Mouse (Mus musculus): ENCODE measurements at regions not wholly inside any gene's neighbourhood (a gene's known extent, or its start where the extent isn't known, plus 50 kb on each side); places are given as distances from the start of the nearest gene placed in this dataset.

DNA sequence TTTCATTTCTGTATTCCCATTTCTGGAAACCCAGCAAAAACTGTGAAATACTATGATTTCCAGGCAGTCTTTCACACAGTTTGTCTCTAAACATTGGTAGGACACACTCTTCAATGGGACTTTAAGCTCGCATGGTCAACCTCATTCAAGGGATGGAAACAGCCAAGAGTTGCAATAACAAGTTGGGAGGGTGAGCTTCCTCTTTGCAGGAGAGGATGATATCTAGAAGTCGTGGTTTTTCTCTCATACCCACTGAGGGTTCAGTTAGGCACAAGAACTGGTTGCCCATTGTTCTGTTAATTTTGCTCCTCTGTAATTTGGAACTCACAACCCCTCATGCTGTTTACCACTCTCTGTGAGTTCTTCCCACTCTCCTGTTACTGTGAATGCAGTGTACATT, 290.5 kb downstream of the Satb1 start:
- WGBS: 39% methylated on average over 2 of the region's 2 CpGs
- DNase-seq: no peak
- H3K27ac ChIP-seq (ENCODE audit: control insufficient read depth, insufficient read depth, low read length): no peak overlapping the region
- H3K27me3 ChIP-seq (ENCODE audit: control insufficient read depth, insufficient read depth, low read length): no peaks in the 10 kb centered on the region
- TF ChIP-seq POLR2A (IDR thresholded peaks at IDR 0.05; ENCODE audit: control insufficient read depth, extremely low read depth, insufficient read depth, low read length, poor library complexity) (no peak), CTCF (IDR thresholded peaks at IDR 0.05; ENCODE audit: borderline replicate concordance, control insufficient read depth, extremely low read depth, insufficient read depth, low read length, poor library complexity) (no peak)
- H3K4me3 ChIP-seq (ENCODE audit: control insufficient read depth, insufficient read depth, low read length): no peak overlapping the region
- H3K36me3 ChIP-seq (ENCODE audit: control insufficient read depth, insufficient read depth, low read length): no peaks in the 10 kb centered on the region
- H3K4me1 ChIP-seq (replicated peaks; ENCODE audit: control insufficient read depth, insufficient read depth, low read length): no peaks in the 10 kb centered on the region

DNA sequence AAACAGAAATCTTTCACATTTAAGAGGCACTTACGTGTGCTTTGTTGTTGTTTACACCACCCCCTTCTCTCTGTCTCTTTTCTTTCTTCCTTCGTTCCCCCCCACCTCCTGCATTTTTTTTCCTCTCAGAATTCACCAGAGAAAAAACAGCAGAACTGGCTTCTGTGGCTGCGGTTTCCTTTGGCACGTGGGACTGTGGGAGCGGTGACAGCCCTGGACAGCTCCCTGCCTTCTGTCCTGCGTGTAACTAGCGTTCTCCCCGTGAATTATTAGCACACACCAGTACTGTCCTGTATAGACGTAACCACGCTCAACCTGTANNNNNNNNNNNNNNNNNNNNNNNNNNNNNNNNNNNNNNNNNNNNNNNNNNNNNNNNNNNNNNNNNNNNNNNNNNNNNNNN, 298.4 kb downstream of the Satb1 start:
- WGBS: 22% methylated on average over 10 of the region's 10 CpGs
- H3K27ac ChIP-seq (ENCODE audit: control insufficient read depth, insufficient read depth, low read length): no peak overlapping the region
- H3K4me1 ChIP-seq (replicated peaks; ENCODE audit: control insufficient read depth, insufficient read depth, low read length): peaks cover 16% of the 10 kb centered on the region
- no peak overlapping the region for H3K4me3 ChIP-seq (ENCODE audit: control insufficient read depth, insufficient read depth, low read length)
- H3K36me3 ChIP-seq (ENCODE audit: control insufficient read depth, insufficient read depth, low read length): no peaks in the 10 kb centered on the region
- H3K27me3 ChIP-seq (ENCODE audit: control insufficient read depth, insufficient read depth, low read length): no peaks in the 10 kb centered on the region
- no peak for TF ChIP-seq CTCF (IDR thresholded peaks at IDR 0.05; ENCODE audit: borderline replicate concordance, control insufficient read depth, extremely low read depth, insufficient read depth, low read length, poor library complexity)
- no peak for TF ChIP-seq POLR2A (IDR thresholded peaks at IDR 0.05; ENCODE audit: control insufficient read depth, extremely low read depth, insufficient read depth, low read length, poor library complexity)
- no peak for DNase-seq

DNA sequence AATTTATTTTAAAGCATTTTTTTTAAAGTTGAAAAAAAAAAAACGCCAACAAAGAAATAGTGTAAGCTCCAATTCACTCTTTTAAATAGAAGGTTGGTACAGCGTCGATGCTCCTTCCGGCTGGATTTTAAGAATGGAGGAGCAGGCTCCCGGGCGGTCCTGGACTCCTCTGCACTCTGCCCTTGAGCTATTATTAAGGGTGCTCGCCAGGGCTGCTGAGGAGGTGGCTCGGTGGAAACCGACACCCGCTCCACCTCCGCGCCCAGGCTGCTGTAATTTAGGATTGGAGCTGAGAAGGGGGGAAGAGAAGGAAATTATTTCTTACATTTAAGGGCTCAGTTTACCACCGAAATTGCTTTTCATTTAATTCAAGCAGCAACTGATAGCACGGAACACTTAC, 298.8 kb downstream of the Satb1 start:
- TF ChIP-seq CTCF (IDR thresholded peaks at IDR 0.05; ENCODE audit: borderline replicate concordance, control insufficient read depth, extremely low read depth, insufficient read depth, low read length, poor library complexity) (no peak), POLR2A (IDR thresholded peaks at IDR 0.05; ENCODE audit: control insufficient read depth, extremely low read depth, insufficient read depth, low read length, poor library complexity) (no peak)
- Histone ChIP-seq H3K4me3 (ENCODE audit: control insufficient read depth, insufficient read depth, low read length) (peak overlapping the region; percentile 35), H3K4me1 (replicated peaks; ENCODE audit: control insufficient read depth, insufficient read depth, low read length) (peaks cover 16% of the 10 kb centered on the region), H3K27me3 (ENCODE audit: control insufficient read depth, insufficient read depth, low read length) (no peaks in the 10 kb centered on the region), H3K27ac (ENCODE audit: control insufficient read depth, insufficient read depth, low read length) (no peak overlapping the region), H3K36me3 (ENCODE audit: control insufficient read depth, insufficient read depth, low read length) (no peaks in the 10 kb centered on the region)
- 41% methylated on average over 14 of the region's 14 CpGs for WGBS
- DNase-seq: no peak

DNA sequence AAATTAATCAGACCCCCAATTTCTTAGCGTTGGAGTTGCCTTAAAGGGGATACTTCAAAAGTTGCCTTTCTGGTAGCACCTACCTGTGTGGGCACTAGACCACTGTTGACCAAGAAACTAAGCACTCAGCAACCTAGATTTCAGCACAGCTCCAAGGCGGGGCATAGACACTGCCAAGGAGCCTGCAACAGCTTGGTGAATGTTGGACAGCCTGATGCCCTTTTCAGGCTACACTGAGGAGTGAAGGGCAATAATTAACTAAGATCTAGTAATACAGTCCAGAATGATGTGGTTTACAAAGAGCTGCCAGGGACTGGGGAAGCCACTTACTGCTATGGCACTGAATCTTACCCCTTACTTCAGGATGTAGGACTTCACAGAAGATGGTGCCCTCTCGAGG, 304.9 kb downstream of the Satb1 start:
- TF ChIP-seq CTCF (IDR thresholded peaks at IDR 0.05; ENCODE audit: borderline replicate concordance, control insufficient read depth, extremely low read depth, insufficient read depth, low read length, poor library complexity): no peak
- no peak for TF ChIP-seq POLR2A (IDR thresholded peaks at IDR 0.05; ENCODE audit: control insufficient read depth, extremely low read depth, insufficient read depth, low read length, poor library complexity)
- Histone ChIP-seq H3K36me3 (ENCODE audit: control insufficient read depth, insufficient read depth, low read length) (no peaks in the 10 kb centered on the region), H3K27ac (ENCODE audit: control insufficient read depth, insufficient read depth, low read length) (no peak overlapping the region), H3K27me3 (ENCODE audit: control insufficient read depth, insufficient read depth, low read length) (no peaks in the 10 kb centered on the region), H3K4me1 (replicated peaks; ENCODE audit: control insufficient read depth, insufficient read depth, low read length) (peaks cover 9% of the 10 kb centered on the region), H3K4me3 (ENCODE audit: control insufficient read depth, insufficient read depth, low read length) (no peak overlapping the region)
- 77% methylated on average over 3 of the region's 3 CpGs for WGBS
- no peak for DNase-seq

DNA sequence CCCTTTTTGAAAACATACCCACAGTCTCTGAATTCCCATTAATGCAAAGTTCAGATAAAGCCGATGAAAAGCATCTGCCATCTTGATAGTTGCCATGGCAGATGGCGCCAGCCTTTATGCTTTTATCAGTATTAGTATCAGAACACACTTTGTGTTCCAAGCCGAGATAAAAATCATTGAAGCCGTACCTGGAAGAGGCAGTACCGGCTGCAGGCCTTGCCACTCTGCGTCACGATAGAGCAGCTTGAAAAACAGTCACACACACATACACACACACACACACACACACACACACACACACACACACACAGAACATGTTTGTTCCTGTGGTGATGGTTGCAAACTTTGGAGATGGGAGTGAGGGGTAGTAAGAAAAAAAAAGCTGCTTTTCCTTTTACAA, 306.2 kb downstream of the Satb1 start:
- no peak overlapping the region for H3K4me3 ChIP-seq (ENCODE audit: control insufficient read depth, insufficient read depth, low read length)
- no peak for DNase-seq
- TF ChIP-seq CTCF (IDR thresholded peaks at IDR 0.05; ENCODE audit: borderline replicate concordance, control insufficient read depth, extremely low read depth, insufficient read depth, low read length, poor library complexity) (no peak), POLR2A (IDR thresholded peaks at IDR 0.05; ENCODE audit: control insufficient read depth, extremely low read depth, insufficient read depth, low read length, poor library complexity) (no peak)
- H3K36me3 ChIP-seq (ENCODE audit: control insufficient read depth, insufficient read depth, low read length): no peaks in the 10 kb centered on the region
- H3K27ac ChIP-seq (ENCODE audit: control insufficient read depth, insufficient read depth, low read length): no peak overlapping the region
- 62% methylated on average over 7 of the region's 7 CpGs for WGBS
- H3K4me1 ChIP-seq (replicated peaks; ENCODE audit: control insufficient read depth, insufficient read depth, low read length): peaks cover 9% of the 10 kb centered on the region
- no peaks in the 10 kb centered on the region for H3K27me3 ChIP-seq (ENCODE audit: control insufficient read depth, insufficient read depth, low read length)

DNA sequence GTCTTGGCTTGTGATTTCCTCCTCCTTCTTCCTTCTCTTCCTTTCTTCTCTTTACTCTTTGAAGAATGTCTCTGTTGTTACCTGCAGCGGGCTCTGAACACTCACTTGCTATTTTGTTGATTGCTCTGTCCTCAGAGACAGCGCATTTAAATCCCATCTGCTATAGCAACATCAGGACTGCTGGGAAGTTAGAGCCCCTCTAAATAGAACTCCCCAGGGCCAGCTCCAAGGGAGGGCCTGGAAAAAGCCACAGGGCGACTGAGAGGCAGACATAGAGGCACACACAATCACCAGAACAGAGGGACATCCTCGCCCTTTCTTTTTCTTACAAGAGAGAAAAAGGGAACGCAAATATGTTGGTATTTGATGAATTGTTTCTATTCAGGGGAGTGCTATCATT, 306.6 kb downstream of the Satb1 start:
- WGBS: 71% methylated on average over 5 of the region's 5 CpGs
- TF ChIP-seq POLR2A (IDR thresholded peaks at IDR 0.05; ENCODE audit: control insufficient read depth, extremely low read depth, insufficient read depth, low read length, poor library complexity) (no peak), CTCF (IDR thresholded peaks at IDR 0.05; ENCODE audit: borderline replicate concordance, control insufficient read depth, extremely low read depth, insufficient read depth, low read length, poor library complexity) (no peak)

DNA sequence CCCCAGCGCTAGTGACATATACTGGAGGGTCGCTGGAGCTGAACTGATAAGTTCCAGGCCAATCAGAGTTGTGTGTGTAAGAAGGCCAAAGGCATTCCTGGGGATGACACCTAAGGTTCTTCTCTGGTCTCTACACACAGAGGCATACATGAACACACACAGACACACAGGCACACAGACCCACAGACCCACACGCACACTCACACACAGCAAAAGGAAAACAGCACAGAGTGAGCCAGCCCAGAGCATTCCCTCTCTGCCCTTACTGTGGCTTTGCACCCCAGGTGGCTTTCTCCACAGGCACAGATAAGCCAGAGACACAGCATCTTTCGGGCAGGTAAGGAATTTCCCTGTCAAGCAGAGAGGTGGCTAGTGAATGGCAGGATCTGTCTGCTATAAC, 307.1 kb downstream of the Satb1 start:
- WGBS: 79% methylated on average over 4 of the region's 4 CpGs
- TF ChIP-seq POLR2A (IDR thresholded peaks at IDR 0.05; ENCODE audit: control insufficient read depth, extremely low read depth, insufficient read depth, low read length, poor library complexity) (no peak), CTCF (IDR thresholded peaks at IDR 0.05; ENCODE audit: borderline replicate concordance, control insufficient read depth, extremely low read depth, insufficient read depth, low read length, poor library complexity) (no peak)

More for the DNA sequence above, 306.6 kb downstream of the Satb1 start:
- no peak for DNase-seq
- Histone ChIP-seq H3K27me3 (ENCODE audit: control insufficient read depth, insufficient read depth, low read length) (no peaks in the 10 kb centered on the region), H3K4me3 (ENCODE audit: control insufficient read depth, insufficient read depth, low read length) (no peak overlapping the region), H3K4me1 (replicated peaks; ENCODE audit: control insufficient read depth, insufficient read depth, low read length) (peaks cover 6% of the 10 kb centered on the region), H3K27ac (ENCODE audit: control insufficient read depth, insufficient read depth, low read length) (no peak overlapping the region), H3K36me3 (ENCODE audit: control insufficient read depth, insufficient read depth, low read length) (no peaks in the 10 kb centered on the region)

More for the DNA sequence above, 307.1 kb downstream of the Satb1 start:
- H3K4me3 ChIP-seq (ENCODE audit: control insufficient read depth, insufficient read depth, low read length): no peak overlapping the region
- no peaks in the 10 kb centered on the region for H3K27me3 ChIP-seq (ENCODE audit: control insufficient read depth, insufficient read depth, low read length)
- H3K4me1 ChIP-seq (replicated peaks; ENCODE audit: control insufficient read depth, insufficient read depth, low read length): peaks cover 6% of the 10 kb centered on the region
- DNase-seq: no peak
- no peak overlapping the region for H3K27ac ChIP-seq (ENCODE audit: control insufficient read depth, insufficient read depth, low read length)
- H3K36me3 ChIP-seq (ENCODE audit: control insufficient read depth, insufficient read depth, low read length): no peaks in the 10 kb centered on the region

Data from thymus, adult 2 months (tissue).